Mouse (Mus musculus): ENCODE results near the gene Zdhhc17.
A peak's percentile ranks its signal among the peaks of the same experiment; 100 is the strongest.

Zdhhc17 gene

GRCm38 (mm10) chr10:110921890-110922289 lies 88.0 kb downstream of the Zdhhc17 start:
- no peak for DNase-seq (ENCODE audit: low spot score in 2 of 2)

- DNase-seq (ENCODE audit: low spot score in 2 of 2), result no peak
Observed at GRCm38 (mm10) chr10:110920368-110920950, 89.5 kb downstream of the Zdhhc17 start.

DNA sequence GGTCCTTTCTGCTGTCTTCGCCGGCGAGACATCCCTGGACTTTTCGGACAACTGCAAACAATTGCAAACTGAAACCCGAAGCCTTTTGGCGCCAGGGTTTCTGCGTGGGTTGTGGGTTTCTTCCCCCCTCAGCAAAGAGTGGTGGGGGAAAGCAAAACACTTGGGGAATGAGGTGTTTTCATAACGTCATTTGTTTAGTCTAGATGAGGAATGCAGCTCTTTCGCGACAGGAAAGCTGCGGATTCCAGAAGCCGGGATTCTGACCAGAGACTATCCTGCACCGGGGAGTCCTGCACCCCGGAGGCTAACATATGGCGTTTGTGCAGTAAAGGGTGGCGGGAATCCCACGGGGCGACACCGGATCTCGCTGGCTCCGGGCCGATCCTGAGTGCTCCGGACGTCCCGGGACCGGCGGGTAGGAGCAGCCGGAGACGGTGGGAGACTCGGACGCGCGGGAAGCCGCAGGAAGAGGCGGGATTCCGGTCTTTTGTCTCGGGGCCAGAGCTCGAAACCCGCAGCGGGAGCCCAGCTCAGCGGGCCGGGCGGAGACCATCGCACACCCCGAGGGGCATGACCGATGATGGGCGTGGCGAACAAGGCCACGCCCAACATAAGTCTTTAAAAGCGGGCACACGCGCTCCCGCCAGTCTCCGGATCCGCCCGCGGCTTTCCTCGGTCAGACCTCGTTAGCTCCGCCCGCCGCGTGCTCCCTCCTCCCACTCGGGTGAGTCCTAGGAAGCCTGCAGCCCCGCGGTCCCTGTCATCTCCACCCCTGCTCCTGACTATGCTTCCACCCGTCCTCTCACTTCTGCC lies 90.2 kb downstream of the Zdhhc17 start, which contains the start of gene Csrp2:
Gene Csrp2 (plus strand): TSS at position 259 of the 813 bp plus-strand sequence.
- DNase-seq (ENCODE audit: low spot score in 2 of 2), result peak; percentile 59 to 61

DNA sequence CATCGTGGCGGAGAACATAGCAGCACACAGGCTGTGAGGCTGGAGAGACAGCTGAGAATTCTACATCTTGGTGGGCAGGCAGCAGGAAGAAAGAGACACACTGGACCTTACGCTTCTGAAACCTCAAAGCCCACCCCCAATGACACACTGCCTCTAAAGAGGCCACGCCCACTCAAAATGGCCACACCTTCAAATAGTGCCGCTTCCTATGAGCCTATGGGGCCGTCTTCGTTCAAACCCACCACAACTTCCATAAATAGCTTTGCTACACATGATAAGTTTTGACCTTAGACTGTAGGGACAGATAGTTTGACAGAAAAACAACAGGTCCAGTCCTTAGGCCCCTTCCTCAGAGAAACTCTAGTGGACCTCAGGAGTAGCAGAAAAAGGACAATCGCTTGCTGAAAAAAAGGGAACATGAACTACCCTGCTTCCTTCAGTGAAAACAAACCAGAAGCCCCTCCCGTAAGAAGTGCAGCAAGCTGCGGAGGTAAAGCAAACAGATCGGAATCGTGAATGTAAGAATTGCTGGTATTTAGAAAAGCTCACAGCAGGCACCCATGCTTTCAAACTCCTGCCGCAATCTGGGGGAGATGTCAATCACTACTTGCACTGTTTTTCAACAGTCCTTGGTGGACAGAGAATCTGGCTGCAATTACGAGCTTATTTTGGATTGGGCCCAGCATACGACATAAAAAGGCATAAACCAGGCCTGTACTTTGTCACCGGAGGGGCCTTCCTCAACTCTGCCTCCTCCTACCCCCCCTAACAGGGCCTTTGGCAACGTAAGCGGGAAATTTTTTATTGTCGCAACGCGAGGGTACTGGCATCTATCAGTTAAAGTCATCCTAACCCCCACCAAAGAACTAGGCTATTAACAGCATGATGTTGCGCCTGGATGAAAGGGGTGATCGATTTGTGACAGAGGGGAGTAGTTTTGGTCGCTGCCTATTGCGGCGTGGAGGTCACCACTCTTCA lies 91.2 kb downstream of the Zdhhc17 start:
- no peak for DNase-seq (ENCODE audit: low spot score in 2 of 2)

GRCm38 (mm10) chr10:110917521-110917920 lies 92.4 kb downstream of the Zdhhc17 start:
- DNase-seq (ENCODE audit: low spot score in 2 of 2), result no peak

- no peak for DNase-seq (ENCODE audit: low spot score in 2 of 2)
Observed at GRCm38 (mm10) chr10:110916666-110917344, 93.1 kb downstream of the Zdhhc17 start.

- no peak for DNase-seq (ENCODE audit: low spot score in 2 of 2)
Observed at GRCm38 (mm10) chr10:110903862-110904261, 106.1 kb downstream of the Zdhhc17 start.

GRCm38 (mm10) chr10:110899744-110900501 lies 110.0 kb downstream of the Zdhhc17 start:
- no peak for DNase-seq (ENCODE audit: low spot score in 2 of 2)

Data from frontal cortex, postnatal 36 days (tissue).